Mouse (Mus musculus): ENCODE measurements around the gene Degs2. TPM values are rescaled to one million over a fixed set of nuclear protein-coding genes. Genes with fewer than 3 reads are reported as not detected.
A peak's percentile ranks its signal among the peaks of the same experiment; 100 is the strongest.

Degs2 gene
- polyA plus RNA-seq, 1 experiment, result 0.11 TPM

DNA sequence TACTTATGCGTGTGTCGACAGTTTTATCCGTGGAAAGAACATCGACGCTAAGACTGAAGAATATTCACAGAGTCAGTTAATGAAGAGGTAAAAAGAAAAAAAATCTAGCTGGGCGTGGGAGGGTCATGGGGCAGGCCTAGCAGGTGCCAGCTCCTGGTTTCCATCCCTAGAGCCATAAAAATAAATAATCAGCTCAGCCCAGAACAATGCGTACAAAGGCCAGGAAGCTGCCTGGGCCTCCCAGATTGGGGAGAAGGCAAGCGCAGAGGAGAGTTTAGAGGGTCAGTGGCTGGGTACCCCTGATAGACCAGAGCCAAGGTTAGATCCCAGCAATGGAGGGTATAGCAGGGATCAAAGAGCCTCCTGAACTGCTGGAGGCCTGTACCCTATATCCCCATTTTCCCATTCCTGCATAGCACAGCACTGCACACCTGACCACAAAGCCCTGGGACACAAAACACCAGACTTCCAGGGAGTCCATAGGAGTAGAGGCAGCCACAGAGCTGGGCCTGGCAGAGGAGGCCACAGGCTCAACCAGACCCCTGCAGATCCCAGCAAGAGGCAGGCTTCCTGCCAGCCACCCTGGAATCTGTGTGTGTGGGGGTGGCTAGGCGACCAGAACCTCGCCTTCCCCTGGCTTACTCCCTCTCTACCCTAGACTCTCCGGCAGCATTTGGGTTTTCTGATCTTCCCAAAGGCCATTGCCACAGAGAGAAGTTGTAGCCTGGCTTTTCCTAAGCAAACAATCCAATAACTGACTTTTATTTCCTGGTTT, 3.2 kb downstream of the Degs2 start:
- Histone ChIP-seq H3ac (ENCODE audit: control insufficient read depth, insufficient read length) (no peak overlapping the region), H3K27me3 (ENCODE audit: control insufficient read depth, insufficient read depth, insufficient read length) (peaks cover 25% of the 10 kb centered on the region), H3K4me2 (ENCODE audit: low read depth) (no peak overlapping the region), H3K36me3 (ENCODE audit: control insufficient read depth, insufficient read depth) (no peaks in the 10 kb centered on the region), H3K79me2 (ENCODE audit: control insufficient read depth, insufficient read depth) (no peaks in the 10 kb centered on the region), H3K4me3 (no peak overlapping the region)
- TF ChIP-seq TCF12 (IDR thresholded peaks at IDR 0.05; ENCODE audit: insufficient read depth, poor library complexity, severe bottlenecking) (no peak), REST (IDR thresholded peaks at IDR 0.05; ENCODE audit: insufficient read depth, insufficient read length) (no peak), CEBPB (IDR thresholded peaks at IDR 0.05; ENCODE audit: insufficient read depth, poor library complexity, severe bottlenecking) (no peak)

DNA sequence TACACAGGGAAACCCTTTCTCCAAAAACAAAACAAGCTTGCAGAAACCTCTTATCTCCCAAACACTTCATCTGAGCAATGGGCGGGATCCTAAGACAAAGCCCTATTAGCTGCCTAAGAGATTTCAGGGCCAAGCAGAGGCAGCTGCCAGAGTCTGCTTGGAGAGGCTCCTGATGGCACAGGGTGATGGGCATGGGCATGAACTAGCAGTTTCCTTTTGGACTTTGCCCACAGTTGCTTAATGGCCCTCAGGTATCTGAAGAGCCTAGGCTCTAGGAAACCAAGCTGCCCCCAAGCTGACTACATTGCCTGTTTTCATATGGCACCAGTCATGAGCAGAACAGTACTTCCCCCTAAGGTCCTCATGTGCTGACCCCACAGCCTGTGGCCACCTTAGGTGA, 7.9 kb downstream of the Degs2 start:
- no peak overlapping the region for H3K4me3 ChIP-seq
- H3K4me2 ChIP-seq (ENCODE audit: low read depth), result no peak overlapping the region
- H3K27me3 ChIP-seq (ENCODE audit: control insufficient read depth, insufficient read depth, insufficient read length), result no peaks in the 10 kb centered on the region
- TF ChIP-seq CEBPB (IDR thresholded peaks at IDR 0.05; ENCODE audit: insufficient read depth, poor library complexity, severe bottlenecking) (no peak), TCF3 (IDR thresholded peaks at IDR 0.05; ENCODE audit: insufficient read length, low read depth) (no peak), SRF (IDR thresholded peaks at IDR 0.05; ENCODE audit: control insufficient read depth, insufficient read length, low read depth) (no peak), REST (IDR thresholded peaks at IDR 0.05; ENCODE audit: insufficient read depth, insufficient read length) (no peak), POLR2A (IDR thresholded peaks at IDR 0.05; ENCODE audit: insufficient read length, low read depth) (no peak), MYOG (IDR thresholded peaks at IDR 0.05; ENCODE audit: control insufficient read depth in 1 of 3, insufficient read depth in 1 of 3, insufficient read length in 2 of 3, low read depth in 2 of 3) (no peak), E2F4 (IDR thresholded peaks at IDR 0.05; ENCODE audit: insufficient read depth) (no peak), TCF12 (IDR thresholded peaks at IDR 0.05; ENCODE audit: insufficient read depth, poor library complexity, severe bottlenecking) (no peak), POLR2AphosphoS2 (IDR thresholded peaks at IDR 0.05; ENCODE audit: insufficient read length, low read depth) (no peak), MAX (IDR thresholded peaks at IDR 0.05; ENCODE audit: low read depth) (no peak), MYOD1 (IDR thresholded peaks at IDR 0.05; ENCODE audit: control insufficient read depth in 1 of 3, insufficient read length in 2 of 3, low read depth in 2 of 3) (no peak), USF1 (IDR thresholded peaks at IDR 0.05; ENCODE audit: low read depth) (no peak)
- no peaks in the 10 kb centered on the region for H3K79me2 ChIP-seq (ENCODE audit: control insufficient read depth, insufficient read depth)
- no peaks in the 10 kb centered on the region for H3K36me3 ChIP-seq (ENCODE audit: control insufficient read depth, insufficient read depth)
- no peak overlapping the region for H3ac ChIP-seq (ENCODE audit: control insufficient read depth, insufficient read length)

DNA sequence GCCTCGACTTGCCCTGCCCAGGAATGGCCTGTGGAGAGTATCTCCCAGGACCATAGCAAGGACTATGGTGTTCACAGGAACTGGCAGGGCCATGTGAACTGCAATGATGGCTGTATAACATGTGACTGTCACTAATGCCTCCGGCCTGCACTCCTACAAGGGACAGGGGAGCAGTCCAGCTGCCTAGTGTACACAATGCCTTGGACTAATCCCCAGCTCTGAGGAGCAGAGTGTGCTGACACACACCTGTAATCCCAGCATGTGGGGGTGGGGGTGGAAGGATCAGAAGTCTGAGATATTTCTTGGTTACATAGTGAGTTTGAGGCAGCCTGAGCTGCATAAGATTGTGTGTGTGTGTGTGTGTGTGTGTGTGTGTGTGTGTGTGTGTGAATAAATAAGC, 8.5 kb downstream of the Degs2 start:
- Histone ChIP-seq H3K4me2 (ENCODE audit: low read depth) (no peak overlapping the region), H3K79me2 (ENCODE audit: control insufficient read depth, insufficient read depth) (no peaks in the 10 kb centered on the region), H3K36me3 (ENCODE audit: control insufficient read depth, insufficient read depth) (no peaks in the 10 kb centered on the region), H3K4me3 (no peak overlapping the region), H3K27me3 (ENCODE audit: control insufficient read depth, insufficient read depth, insufficient read length) (no peaks in the 10 kb centered on the region), H3ac (ENCODE audit: control insufficient read depth, insufficient read length) (no peak overlapping the region)
- no peak for TF ChIP-seq POLR2AphosphoS2 (IDR thresholded peaks at IDR 0.05; ENCODE audit: insufficient read length, low read depth)
- no peak for TF ChIP-seq CEBPB (IDR thresholded peaks at IDR 0.05; ENCODE audit: insufficient read depth, poor library complexity, severe bottlenecking)
- no peak for TF ChIP-seq MYOG (IDR thresholded peaks at IDR 0.05; ENCODE audit: control insufficient read depth in 1 of 3, insufficient read depth in 1 of 3, insufficient read length in 2 of 3, low read depth in 2 of 3)
- TF ChIP-seq SRF (IDR thresholded peaks at IDR 0.05; ENCODE audit: control insufficient read depth, insufficient read length, low read depth), result no peak
- no peak for TF ChIP-seq TCF3 (IDR thresholded peaks at IDR 0.05; ENCODE audit: insufficient read length, low read depth)
- no peak for TF ChIP-seq MYOD1 (IDR thresholded peaks at IDR 0.05; ENCODE audit: control insufficient read depth in 1 of 3, insufficient read length in 2 of 3, low read depth in 2 of 3)
- no peak for TF ChIP-seq E2F4 (IDR thresholded peaks at IDR 0.05; ENCODE audit: insufficient read depth)
- TF ChIP-seq MAX (IDR thresholded peaks at IDR 0.05; ENCODE audit: low read depth), result no peak
- no peak for TF ChIP-seq POLR2A (IDR thresholded peaks at IDR 0.05; ENCODE audit: insufficient read length, low read depth)
- TF ChIP-seq USF1 (IDR thresholded peaks at IDR 0.05; ENCODE audit: low read depth), result no peak
- no peak for TF ChIP-seq REST (IDR thresholded peaks at IDR 0.05; ENCODE audit: insufficient read depth, insufficient read length)
- no peak for TF ChIP-seq TCF12 (IDR thresholded peaks at IDR 0.05; ENCODE audit: insufficient read depth, poor library complexity, severe bottlenecking)

DNA sequence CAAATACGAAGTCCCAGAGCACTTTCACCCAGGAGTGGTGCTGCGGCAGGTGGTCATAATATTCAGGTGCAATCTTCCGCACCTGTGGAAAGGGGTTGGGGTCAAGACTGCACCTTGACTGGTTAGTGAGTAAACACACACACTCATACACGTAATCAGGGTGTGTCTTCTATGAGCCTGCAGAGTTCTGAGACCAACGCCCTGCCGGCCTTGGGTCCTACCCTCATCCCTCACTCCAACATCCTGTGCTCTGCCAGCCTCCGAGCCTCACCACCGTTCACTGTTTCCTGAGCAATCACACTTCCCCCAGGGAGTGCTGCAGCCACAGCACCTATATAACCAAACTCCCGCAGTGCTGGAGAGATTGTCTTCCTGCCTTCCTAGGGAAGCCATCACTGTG, 11.6 kb downstream of the Degs2 start:
- no peaks in the 10 kb centered on the region for H3K36me3 ChIP-seq (ENCODE audit: control insufficient read depth, insufficient read depth)
- H3K4me3 ChIP-seq, result no peak overlapping the region
- TF ChIP-seq REST (IDR thresholded peaks at IDR 0.05; ENCODE audit: insufficient read depth, insufficient read length) (no peak), SRF (IDR thresholded peaks at IDR 0.05; ENCODE audit: control insufficient read depth, insufficient read length, low read depth) (no peak)
- H3ac ChIP-seq (ENCODE audit: control insufficient read depth, insufficient read length), result no peak overlapping the region
- no peaks in the 10 kb centered on the region for H3K27me3 ChIP-seq (ENCODE audit: control insufficient read depth, insufficient read depth, insufficient read length)
- no peak overlapping the region for H3K4me2 ChIP-seq (ENCODE audit: low read depth)
- no peaks in the 10 kb centered on the region for H3K79me2 ChIP-seq (ENCODE audit: control insufficient read depth, insufficient read depth)

DNA sequence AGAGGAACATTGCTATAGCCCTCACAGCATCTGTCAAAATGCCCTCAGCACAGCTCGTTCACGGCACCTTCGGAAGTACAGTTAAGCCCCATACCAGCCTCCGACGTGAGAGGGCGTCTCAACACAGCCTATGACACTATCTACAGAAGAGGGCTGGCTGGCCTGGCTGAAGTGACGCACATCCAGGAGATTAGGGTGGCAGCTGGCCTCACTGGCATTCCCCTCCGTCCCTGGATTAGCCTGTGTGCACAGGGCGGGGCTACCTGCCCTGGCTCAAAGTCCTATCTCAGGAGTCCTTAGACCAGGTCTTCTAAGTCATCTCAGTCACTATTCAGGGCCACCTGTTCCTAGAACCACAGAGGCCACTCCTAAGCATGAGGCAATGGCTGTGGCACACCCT, 12.9 kb downstream of the Degs2 start:
- H3K36me3 ChIP-seq (ENCODE audit: control insufficient read depth, insufficient read depth), result no peaks in the 10 kb centered on the region
- no peaks in the 10 kb centered on the region for H3K27me3 ChIP-seq (ENCODE audit: control insufficient read depth, insufficient read depth, insufficient read length)
- no peak overlapping the region for H3K4me3 ChIP-seq
- no peak overlapping the region for H3ac ChIP-seq (ENCODE audit: control insufficient read depth, insufficient read length)
- TF ChIP-seq POLR2A (IDR thresholded peaks at IDR 0.05; ENCODE audit: insufficient read length, low read depth) (no peak), MYOG (IDR thresholded peaks at IDR 0.05; ENCODE audit: control insufficient read depth in 1 of 3, insufficient read depth in 1 of 3, insufficient read length in 2 of 3, low read depth in 2 of 3) (peak in 1 of 3 experiments; percentile 43)
- H3K79me2 ChIP-seq (ENCODE audit: control insufficient read depth, insufficient read depth), result no peaks in the 10 kb centered on the region
- no peak overlapping the region for H3K4me2 ChIP-seq (ENCODE audit: low read depth)

All from myocyte (in vitro differentiated cells).